Mouse (Mus musculus) liver (tissue): ENCODE data around the gene Lrrc4b.
A peak's percentile ranks its signal among the peaks of the same experiment; 100 is the strongest.

Source experiments
- DNase-seq: peaks from one replicate; pipeline ENCODE4 v3.0.0-alpha.2; 2020; ENCODE audit warnings: mixed read lengths

The Lrrc4b gene

DNA sequence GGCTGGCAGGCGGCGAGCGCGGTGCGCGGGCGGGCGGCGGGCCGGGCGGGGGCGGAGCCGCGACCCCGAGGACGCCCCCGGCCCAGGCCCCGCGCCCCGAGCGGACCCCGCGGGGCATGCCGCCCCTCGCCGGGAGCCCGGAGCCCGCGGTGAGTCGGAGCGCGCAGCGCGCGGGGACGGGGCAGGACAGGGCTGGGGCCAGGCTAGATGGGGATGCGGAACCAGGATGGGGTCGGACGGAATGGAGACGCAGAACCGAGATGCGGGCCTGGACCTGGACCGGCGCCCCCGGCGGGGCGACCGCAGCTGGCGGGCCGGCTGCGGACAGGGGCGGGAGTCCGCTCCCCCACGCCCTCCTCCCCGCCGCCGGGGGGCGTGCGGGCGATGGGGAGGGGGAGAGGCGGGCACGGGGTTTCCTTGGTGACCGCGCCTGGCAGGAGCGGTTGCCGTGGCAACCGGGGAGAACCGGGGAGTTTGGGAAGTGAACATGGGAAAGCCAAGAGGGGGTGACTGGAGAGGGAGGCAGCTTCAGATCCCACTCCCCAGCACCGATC, at the start of gene Lrrc4b:
TSS of gene Lrrc4b (plus strand) at position 51 of the 554 bp plus-strand sequence.
- no peak for DNase-seq

- DNase-seq = no peak
Observed at GRCm38 (mm10) chr7:44382541-44382940, 46.3 kb upstream of the Lrrc4b start.

GRCm38 (mm10) chr7:44383980-44384715, 44.7 kb upstream of the Lrrc4b start, which contains the start of gene Syt3:
Syt3 (plus strand) TSS chr7:44384102.
- peak; percentile 24 for DNase-seq

- no peak for DNase-seq
Observed at GRCm38 (mm10) chr7:44384716-44385059, 44.1 kb upstream of the Lrrc4b start.

GRCm38 (mm10) chr7:44385720-44386119, 43.1 kb upstream of the Lrrc4b start, which contains the start of gene 1700008O03Rik:
1700008O03Rik (minus strand) TSS chr7:44385820.
- no peak for DNase-seq

DNA sequence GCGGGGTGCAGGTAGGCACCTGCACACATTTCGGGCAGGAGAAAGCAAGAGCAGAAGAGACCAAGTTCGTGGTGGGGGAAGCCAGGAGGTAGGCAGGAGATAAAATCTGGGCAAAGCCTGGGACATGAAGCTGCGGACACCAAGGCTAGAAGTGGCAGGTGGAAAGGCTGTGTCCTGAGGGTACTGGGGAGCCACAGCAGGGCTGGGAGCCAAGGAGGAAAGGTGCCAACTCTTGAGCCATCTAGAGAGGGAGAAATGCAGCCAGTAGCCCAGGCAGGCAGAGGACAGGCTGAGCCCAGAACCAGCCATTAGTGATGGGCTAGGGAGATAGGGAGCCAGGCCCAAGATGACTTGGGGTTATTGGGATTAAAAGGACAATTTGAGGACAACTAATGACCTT, 37.0 kb upstream of the Lrrc4b start:
- no peak for DNase-seq

DNA sequence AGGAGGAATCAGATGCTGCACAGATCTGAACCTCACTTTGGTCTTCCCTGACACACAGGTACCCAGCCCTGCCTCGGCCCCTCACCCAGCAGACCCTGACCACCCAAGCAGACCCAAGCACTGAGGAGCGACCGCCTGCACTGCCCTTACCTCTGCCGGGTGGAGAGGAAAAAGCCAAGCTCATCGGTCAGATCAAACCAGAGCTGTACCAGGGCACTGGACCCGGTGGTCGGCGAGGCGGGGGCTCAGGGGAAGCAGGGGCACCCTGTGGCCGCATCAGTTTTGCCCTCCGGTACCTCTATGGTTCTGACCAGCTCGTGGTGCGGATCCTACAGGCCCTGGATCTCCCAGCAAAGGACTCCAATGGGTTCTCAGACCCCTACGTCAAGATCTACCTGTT, 36.5 kb upstream of the Lrrc4b start:
- DNase-seq = no peak

GRCm38 (mm10) chr7:44393284-44393683, 35.5 kb upstream of the Lrrc4b start:
- no peak for DNase-seq

DNA sequence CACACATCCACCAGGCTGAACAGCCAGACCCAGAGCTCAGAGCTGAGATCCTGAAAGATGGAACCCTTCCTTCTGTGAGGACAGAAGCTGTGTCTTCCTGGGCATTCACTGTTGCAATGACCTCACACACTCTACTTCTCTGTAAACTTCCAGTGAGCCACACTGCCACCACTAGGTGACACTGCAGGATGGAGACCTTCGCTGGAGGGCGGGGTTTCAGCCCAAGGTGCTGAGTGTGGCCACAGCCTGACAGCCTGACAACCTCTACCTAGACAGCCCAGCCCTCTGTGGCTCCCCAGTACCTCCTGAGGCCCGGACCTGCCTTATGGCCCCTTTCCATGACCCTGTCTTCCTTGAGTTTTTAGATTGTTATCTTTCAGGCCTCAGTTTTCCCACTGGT, 30.2 kb upstream of the Lrrc4b start:
- DNase-seq = peak; percentile 73

DNA sequence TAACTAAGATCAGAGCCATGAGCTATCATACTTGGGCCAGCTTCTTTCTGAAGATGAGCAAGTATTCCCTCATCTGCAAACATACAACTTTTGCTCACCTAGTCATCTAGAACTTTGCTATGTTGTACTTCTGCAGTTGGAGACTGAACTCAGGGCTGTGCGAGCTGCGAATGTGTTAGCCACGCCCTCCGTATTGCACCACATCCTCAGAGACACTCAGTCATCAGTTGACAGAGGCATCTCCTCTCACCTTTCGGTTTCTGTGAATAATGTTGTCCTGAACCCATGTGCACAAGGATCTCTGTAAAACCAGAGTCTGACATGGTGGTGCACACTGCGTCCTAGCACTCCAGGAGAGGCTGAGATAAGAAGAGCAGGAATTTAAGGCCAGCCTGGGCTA, 27.1 kb upstream of the Lrrc4b start:
- no peak for DNase-seq

DNA sequence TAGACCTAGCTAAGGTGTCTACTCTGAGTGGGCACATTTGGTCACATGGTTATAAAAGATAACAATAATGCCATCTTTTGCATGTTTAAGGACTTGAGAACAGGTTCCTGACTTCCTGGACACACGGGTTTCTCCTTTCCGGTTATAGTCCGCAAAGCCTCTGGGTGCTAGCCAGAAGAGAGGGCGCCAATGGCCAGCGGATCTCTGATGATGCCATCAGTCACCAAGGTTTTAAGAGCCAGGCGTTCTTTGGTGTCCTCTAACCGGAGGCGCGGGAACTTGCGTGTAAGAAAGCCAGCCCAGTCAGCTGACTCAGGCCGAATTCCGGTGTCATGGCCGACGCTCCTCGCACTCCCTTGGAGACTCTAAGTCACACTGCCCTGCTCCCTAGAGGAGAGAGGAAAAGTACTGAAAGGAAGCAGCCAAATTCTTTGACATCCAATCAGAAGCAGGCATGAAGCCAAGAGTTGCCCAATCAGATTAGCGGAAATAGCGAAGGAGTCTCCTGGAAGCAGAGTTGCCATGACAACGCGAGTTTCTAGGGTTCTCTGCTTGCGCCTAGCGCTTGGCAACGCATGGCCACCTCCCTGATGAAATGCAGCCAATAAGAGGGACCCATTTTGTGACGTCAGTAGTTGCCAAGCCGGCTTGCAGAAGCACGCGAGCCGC, 23.3 kb upstream of the Lrrc4b start:
- peak; percentile 80 for DNase-seq

- DNase-seq = no peak
Observed at GRCm38 (mm10) chr7:44406015-44406355, 22.8 kb upstream of the Lrrc4b start.

DNA sequence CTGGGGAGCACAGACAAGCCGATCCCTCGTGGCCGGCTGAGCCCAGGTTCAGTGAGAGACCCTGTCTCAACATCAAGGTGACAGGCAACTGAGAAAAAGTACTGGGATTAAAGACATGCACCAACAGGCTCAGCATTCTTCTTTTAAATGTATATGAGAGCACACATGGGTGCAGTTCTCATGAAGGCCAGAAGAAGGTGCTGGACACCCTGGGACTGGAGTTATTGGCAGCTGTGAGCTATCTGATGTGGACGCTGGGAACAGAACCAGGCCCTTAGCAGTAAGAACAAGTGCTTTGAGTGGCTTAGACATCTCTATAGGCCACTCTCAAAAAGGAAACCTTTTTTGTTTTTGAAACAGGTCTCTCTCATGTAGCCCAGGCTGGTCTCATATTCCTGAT, 17.7 kb upstream of the Lrrc4b start:
- no peak for DNase-seq

- DNase-seq = no peak
Observed at GRCm38 (mm10) chr7:44413307-44413706, 15.5 kb upstream of the Lrrc4b start.

DNA sequence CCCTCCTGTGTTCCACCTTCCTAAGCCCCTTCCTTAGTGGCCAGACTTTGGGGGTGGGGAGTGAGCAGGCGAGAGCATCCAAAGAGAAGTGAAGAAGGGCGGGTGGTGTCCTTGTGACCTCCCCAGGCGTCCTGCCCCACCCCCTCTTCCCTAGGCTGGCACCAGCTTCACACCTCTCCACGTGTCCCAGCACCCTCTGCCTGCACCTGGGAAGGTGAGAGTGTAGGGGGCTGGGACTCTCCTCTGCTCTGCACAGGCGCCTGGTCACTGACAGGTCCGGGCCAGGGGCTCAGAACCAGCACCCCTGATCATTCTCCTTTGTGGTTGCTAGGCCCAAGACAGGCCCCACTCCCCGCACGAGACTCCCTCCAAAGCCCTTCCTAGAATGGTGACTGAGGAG, 1.2 kb upstream of the Lrrc4b start:
- no peak for DNase-seq

- DNase-seq = no peak
Observed at GRCm38 (mm10) chr7:44428171-44428950, 457 bp upstream of the Lrrc4b start.

GRCm38 (mm10) chr7:44429534-44430488, 993 bp downstream of the Lrrc4b start:
- no peak for DNase-seq

DNA sequence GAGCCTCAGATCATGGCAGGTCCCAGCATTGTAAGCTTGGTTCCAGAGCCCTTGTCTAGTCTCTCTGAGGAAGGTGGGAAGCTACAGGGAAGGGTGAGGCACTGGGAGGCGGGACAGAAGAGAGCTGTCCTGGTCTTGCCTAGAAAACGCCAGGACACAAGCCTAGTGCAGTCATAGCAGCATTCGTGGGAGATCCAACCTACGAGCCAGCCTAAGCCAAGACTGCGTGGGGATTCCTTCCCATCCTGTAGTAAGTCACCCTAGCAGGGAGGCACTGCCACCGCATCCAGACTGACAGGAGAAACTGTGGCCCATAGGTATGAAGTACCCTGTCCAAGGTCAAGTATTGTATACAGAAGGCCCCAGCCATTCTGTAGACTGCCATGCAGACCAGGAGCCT, 3.7 kb downstream of the Lrrc4b start:
- DNase-seq = no peak

DNA sequence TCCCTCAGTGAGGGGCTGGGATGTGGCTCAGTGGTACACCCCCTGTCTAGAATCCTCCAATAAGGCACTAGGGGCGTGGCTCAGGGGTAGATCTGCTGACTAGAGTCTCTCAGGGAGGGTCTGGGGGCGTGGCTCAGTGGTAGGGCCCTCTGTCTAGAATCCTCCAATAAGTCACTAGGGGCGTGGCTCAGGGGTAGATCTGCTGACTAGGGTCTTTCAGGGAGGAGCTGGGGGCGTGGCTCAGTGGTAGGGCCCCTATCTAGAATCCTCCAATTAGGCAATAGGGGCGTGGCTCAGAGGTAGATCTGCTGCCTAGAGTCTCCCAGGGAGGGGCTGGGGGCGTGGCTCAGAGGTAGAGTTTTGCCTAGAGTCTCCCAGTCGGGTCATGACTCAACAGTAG, 4.6 kb downstream of the Lrrc4b start:
- DNase-seq = peak; percentile 88

GRCm38 (mm10) chr7:44434089-44434488, 5.3 kb downstream of the Lrrc4b start:
- no peak for DNase-seq

DNA sequence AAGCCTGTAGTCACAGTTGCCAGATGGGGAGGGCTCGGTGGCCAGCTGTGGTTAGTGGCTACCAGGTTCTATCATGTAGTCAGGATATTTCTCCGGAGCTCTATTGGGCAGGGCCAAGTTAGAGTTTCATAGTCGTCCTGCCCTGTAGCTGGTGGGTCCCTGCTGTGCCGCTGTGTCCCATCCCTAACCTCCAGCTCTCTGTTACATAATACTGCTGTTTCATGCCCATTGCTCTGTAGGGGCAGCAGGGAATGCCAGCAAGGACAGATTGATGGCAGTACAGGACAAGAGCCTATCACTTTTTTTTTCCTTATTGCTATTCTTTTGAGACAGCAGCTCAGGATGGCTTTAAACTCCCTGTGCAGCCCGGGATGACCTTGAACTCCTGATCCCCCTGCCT, 7.0 kb downstream of the Lrrc4b start:
- no peak for DNase-seq

DNA sequence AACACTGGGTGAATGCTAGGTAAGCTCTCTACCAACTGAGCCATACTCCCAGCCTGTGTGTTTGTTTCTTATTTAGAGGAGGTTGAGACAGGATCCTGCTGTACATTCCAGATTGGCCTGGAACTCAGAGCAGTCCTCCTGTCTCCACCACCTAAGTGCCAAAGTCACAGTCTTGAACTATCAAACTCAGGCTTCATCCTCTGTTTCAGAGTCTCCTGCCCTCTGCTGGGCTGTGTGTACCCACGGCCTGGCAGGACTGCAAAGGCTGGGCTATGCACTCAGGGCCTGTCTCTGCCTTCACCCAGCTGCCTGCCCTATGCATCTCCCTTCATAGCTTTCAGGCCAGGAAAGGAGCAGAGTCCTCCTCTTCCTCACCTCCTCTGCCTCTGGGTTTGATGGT, 7.4 kb downstream of the Lrrc4b start:
- DNase-seq = no peak
